Mouse (Mus musculus): Measurements from ENCODE around the gene Ss18l1.

The Ss18l1 gene

DNA sequence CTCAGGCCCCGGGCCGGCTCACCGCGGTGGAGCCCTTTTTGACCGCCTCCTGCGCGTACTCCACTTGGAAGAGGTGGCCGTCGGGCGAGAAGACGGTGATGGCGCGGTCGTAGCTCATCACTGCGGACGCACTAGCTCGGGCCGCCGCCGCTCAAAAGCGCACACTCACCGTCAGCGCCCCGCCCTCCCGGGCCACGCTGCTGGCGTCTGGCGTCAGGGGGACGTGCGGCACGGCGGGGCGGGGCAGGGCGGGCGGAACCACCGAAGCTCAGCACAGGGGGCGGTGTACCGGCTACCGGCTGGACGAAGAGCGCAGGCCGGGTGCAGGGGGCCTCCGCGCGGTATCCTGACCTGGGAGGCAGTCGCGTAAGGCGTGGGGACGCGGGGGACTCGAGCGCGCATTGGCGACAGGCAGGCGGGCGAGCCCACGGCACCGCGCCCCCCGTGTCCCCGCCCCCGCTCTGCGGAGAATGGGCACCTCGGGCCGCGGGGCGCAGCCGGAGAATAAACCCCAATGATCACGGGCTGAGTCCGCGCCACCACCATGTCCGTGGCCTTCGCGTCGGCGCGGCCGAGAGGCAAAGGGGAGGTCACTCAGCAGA, at the start of gene Ss18l1, which contains the start of gene Psma7:
Ss18l1 (plus strand) TSS at position 254 of the 602 bp plus-strand sequence.
Psma7 (minus strand) TSS at position 178 of the 602 bp plus-strand sequence.
- peak; percentile 90 for DNase-seq (ENCODE audit: low spot score)

- no peak for DNase-seq (ENCODE audit: low spot score)
Observed at GRCm38 (mm10) chr2:179993071-179993470, 49.2 kb upstream of the Ss18l1 start.

- DNase-seq (ENCODE audit: low spot score) = no peak
Observed at GRCm38 (mm10) chr2:179998431-179998830, 43.9 kb upstream of the Ss18l1 start.

- DNase-seq (ENCODE audit: low spot score) = no peak
Observed at GRCm38 (mm10) chr2:180001635-180002034, 40.7 kb upstream of the Ss18l1 start.

DNA sequence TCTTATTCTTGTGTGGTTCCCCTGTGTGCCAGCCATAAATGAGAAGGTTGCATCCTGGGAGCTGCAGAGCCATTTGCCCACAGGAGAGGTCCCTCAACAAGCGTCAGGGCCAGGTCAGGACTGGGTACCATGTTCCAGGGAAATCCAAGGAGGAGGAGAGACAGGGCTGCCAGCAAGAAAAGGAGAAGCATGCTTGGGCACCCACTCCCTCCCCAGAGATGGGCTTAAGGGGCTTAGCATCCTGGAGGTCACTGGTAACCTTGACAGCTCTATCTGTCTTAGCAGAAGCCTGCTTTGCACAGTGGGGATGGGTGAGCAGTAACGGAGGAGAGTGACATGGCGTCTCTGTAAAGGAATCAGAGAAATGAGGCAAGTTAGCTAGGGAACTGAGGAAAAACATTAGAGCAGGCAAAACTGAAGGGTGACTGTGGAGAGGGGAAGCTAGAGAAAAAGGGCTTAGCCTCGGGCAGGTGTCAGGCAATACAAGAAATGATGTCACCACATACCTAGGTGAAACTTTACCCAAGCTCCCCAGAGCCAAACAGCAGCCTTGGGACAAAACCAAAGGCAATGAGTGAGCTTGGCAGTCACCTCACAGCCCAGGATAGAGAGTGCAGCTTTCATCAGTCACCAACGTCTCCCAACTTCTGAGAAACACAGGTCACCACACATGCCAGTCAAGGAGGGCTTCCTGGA, 36.5 kb upstream of the Ss18l1 start:
- no peak for DNase-seq (ENCODE audit: low spot score)

- peak; percentile 13 for DNase-seq (ENCODE audit: low spot score)
Observed at GRCm38 (mm10) chr2:180006352-180007017, 35.8 kb upstream of the Ss18l1 start.

- DNase-seq (ENCODE audit: low spot score) = no peak
Observed at GRCm38 (mm10) chr2:180010686-180011085, 31.6 kb upstream of the Ss18l1 start.

- no peak for DNase-seq (ENCODE audit: low spot score)
Observed at GRCm38 (mm10) chr2:180011370-180011769, 30.9 kb upstream of the Ss18l1 start.

DNA sequence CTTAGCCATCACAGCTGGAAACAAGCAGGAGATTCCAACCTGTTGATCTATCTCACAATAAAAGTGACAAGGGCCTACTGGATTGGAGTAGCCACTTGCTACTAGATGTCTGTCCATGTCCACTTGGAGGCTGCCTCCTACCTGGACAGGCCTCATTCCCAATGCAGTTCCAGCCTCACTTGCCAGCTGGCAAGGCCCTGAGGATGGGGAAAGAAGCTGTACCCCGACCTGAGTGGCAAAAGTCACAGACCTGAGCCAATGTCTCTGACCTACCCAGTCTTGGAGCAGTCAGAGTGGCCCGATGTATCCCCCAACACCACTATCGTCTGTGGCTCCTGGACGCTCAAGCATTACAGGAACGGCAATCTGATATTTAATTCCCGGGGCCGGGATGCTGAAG, 28.6 kb upstream of the Ss18l1 start:
- DNase-seq (ENCODE audit: low spot score) = no peak

GRCm38 (mm10) chr2:180017632-180018031, 24.7 kb upstream of the Ss18l1 start:
- DNase-seq (ENCODE audit: low spot score) = no peak

- no peak for DNase-seq (ENCODE audit: low spot score)
Observed at GRCm38 (mm10) chr2:180018573-180018972, 23.7 kb upstream of the Ss18l1 start.

- DNase-seq (ENCODE audit: low spot score) = no peak
Observed at GRCm38 (mm10) chr2:180020091-180020661, 22.1 kb upstream of the Ss18l1 start.

- DNase-seq (ENCODE audit: low spot score) = no peak
Observed at GRCm38 (mm10) chr2:180020919-180021318, 21.4 kb upstream of the Ss18l1 start.

GRCm38 (mm10) chr2:180022751-180023150, 19.6 kb upstream of the Ss18l1 start:
- no peak for DNase-seq (ENCODE audit: low spot score)

- DNase-seq (ENCODE audit: low spot score) = peak; percentile 97
Observed at GRCm38 (mm10) chr2:180024401-180025098, 17.8 kb upstream of the Ss18l1 start, which contains the start of gene Lsm14b. TSS of gene Lsm14b (plus strand) at chr2:180024987.

GRCm38 (mm10) chr2:180025135-180025860, 17.0 kb upstream of the Ss18l1 start:
- no peak for DNase-seq (ENCODE audit: low spot score)

- no peak for DNase-seq (ENCODE audit: low spot score)
Observed at GRCm38 (mm10) chr2:180025861-180026200, 16.5 kb upstream of the Ss18l1 start.

GRCm38 (mm10) chr2:180027768-180028167, 14.5 kb upstream of the Ss18l1 start:
- DNase-seq (ENCODE audit: low spot score) = no peak

GRCm38 (mm10) chr2:180031270-180031669, 11.0 kb upstream of the Ss18l1 start:
- DNase-seq (ENCODE audit: low spot score) = no peak

GRCm38 (mm10) chr2:180032925-180033324, 9.4 kb upstream of the Ss18l1 start:
- DNase-seq (ENCODE audit: low spot score) = no peak

GRCm38 (mm10) chr2:180033956-180034355, 8.4 kb upstream of the Ss18l1 start:
- DNase-seq (ENCODE audit: low spot score) = no peak
